Mouse (Mus musculus) forebrain, embryonic 13.5 days (tissue): ENCODE measurements around the gene Adgrd1. TPM values are rescaled to one million over a fixed set of nuclear protein-coding genes. Genes with fewer than 3 reads are reported as not detected.

Experiments
- ATAC-seq: fragments of 200-750 bp; cut with Nextera tagmentation; 2 replicates; pipeline ENCODE4 v1.8.0; 2017
- H3K27ac ChIP-seq: fragments of 300-500 bp; sonication (generic); 2 replicates; pipeline ENCODE4 v1.5.1; 2015; ENCODE audit warnings: inconsistent platforms, mild to moderate bottlenecking, moderate library complexity
- H3K27me3 ChIP-seq: fragments of 300-500 bp; sonication (generic); 2 replicates; pipeline ENCODE4 v1.6.1; 2015; ENCODE audit warnings: mild to moderate bottlenecking, inconsistent platforms
- H3K36me3 ChIP-seq: fragments of 300-500 bp; sonication (generic); 2 replicates; pipeline ENCODE4 v1.6.1; 2015; ENCODE audit warnings: mild to moderate bottlenecking, inconsistent platforms; ENCODE audit not compliant: poor library complexity, severe bottlenecking
- H3K4me1 ChIP-seq: fragments of 300-500 bp; sonication (generic); 2 replicates; pipeline ENCODE4 v1.6.1; 2015; ENCODE audit warnings: inconsistent platforms
- H3K4me2 ChIP-seq: fragments of 300-500 bp; sonication (generic); 2 replicates; pipeline ENCODE4 v1.6.1; 2015; ENCODE audit warnings: inconsistent platforms, mild to moderate bottlenecking, moderate library complexity
- H3K4me3 ChIP-seq: fragments of 300-500 bp; sonication (generic); 2 replicates; pipeline ENCODE4 v1.5.1; 2015; ENCODE audit warnings: mild to moderate bottlenecking, inconsistent platforms
- H3K9ac ChIP-seq: fragments of 300-500 bp; sonication (generic); 2 replicates; pipeline ENCODE4 v1.6.1; 2015; ENCODE audit warnings: mild to moderate bottlenecking, inconsistent platforms
- H3K9me3 ChIP-seq: fragments of 300-500 bp; sonication (generic); replicated peaks from 2 replicates; pipeline ENCODE4 v1.6.1; 2016; ENCODE audit warnings: inconsistent platforms
- WGBS: fragments of 180-500 bp; shearing (Covaris S2); methylation state at CpG from one replicate; pipeline ENCODE4 v1.1.7; 2015; 5-methylcytosine and 5-hydroxymethylcytosine counted together
- polyA plus RNA-seq: library from polyadenylated mRNA; unstranded; fragments of >200 nt; fragmentation: Nextera tagmentation; extraction: Ambion mirVana; gene quantifications from 2 replicates; pipeline ENCODE4 v1.2.1, GENCODE M21; 2015

The Adgrd1 gene
- polyA plus RNA-seq, 1 experiment from 2014 or later, result 0.09 TPM

- Histone ChIP-seq H3K9ac (no peak overlapping the region), H3K36me3 (no peaks in the 10 kb centered on the region), H3K4me2 (peak overlapping the region; percentile 33), H3K9me3 (0 out of 2 replicates have a peak, but pooled peaks cover 3% of the 10 kb centered on the region), H3K4me1 (peaks cover 17% of the 10 kb centered on the region), H3K4me3 (no peak overlapping the region), H3K27me3 (no peaks in the 10 kb centered on the region), H3K27ac (no peak overlapping the region)
- WGBS, result 15% methylated on average over 1 of the region's 3 CpGs
- ATAC-seq, result no peak
These were observed 121.6 kb downstream of the Adgrd1 start for GRCm38 (mm10) chr5:129218222-129218505.

GRCm38 (mm10) chr5:129218537-129218981, 122.0 kb downstream of the Adgrd1 start:
- H3K27ac ChIP-seq, result no peak overlapping the region
- no peak overlapping the region for H3K4me3 ChIP-seq
- no peaks in the 10 kb centered on the region for H3K36me3 ChIP-seq
- peak overlapping the region; percentile 11; the same call in 1 of the 2 replicates for H3K4me2 ChIP-seq
- 0 out of 2 replicates have a peak, but pooled peaks cover 3% of the 10 kb centered on the region for H3K9me3 ChIP-seq
- peaks cover 17% of the 10 kb centered on the region for H3K4me1 ChIP-seq
- no peaks in the 10 kb centered on the region for H3K27me3 ChIP-seq
- no peak overlapping the region for H3K9ac ChIP-seq
- 11% methylated on average over 8 of the region's 8 CpGs for WGBS
- no peak for ATAC-seq

GRCm38 (mm10) chr5:129219178-129219760, 122.7 kb downstream of the Adgrd1 start:
- Histone ChIP-seq H3K4me1 (peaks cover 17% of the 10 kb centered on the region), H3K4me3 (no peak overlapping the region), H3K27me3 (no peaks in the 10 kb centered on the region), H3K9ac (no peak overlapping the region), H3K4me2 (no peak overlapping the region), H3K9me3 (0 out of 2 replicates have a peak, but pooled peaks cover 3% of the 10 kb centered on the region), H3K36me3 (no peaks in the 10 kb centered on the region), H3K27ac (no peak overlapping the region)
- WGBS, result 87% methylated on average over 5 of the region's 5 CpGs
- ATAC-seq, result no peak

- no peaks in the 10 kb centered on the region for H3K27me3 ChIP-seq
- 72% methylated on average over 33 of the region's 33 CpGs for WGBS
- no peak for ATAC-seq
- no peak overlapping the region for H3K9ac ChIP-seq
- no peaks in the 10 kb centered on the region for H3K9me3 ChIP-seq
- H3K4me2 ChIP-seq, result peak overlapping the region; percentile 10; the same call in 1 of the 2 replicates
- H3K4me1 ChIP-seq, result no peaks in the 10 kb centered on the region
- no peaks in the 10 kb centered on the region for H3K36me3 ChIP-seq
- H3K4me3 ChIP-seq, result no peak overlapping the region
- no peak overlapping the region for H3K27ac ChIP-seq
These were observed 129.4 kb downstream of the Adgrd1 start for GRCm38 (mm10) chr5:129225810-129226450.

GRCm38 (mm10) chr5:129228171-129228570, 131.6 kb downstream of the Adgrd1 start:
- H3K9me3 ChIP-seq, result no peaks in the 10 kb centered on the region
- no peaks in the 10 kb centered on the region for H3K27me3 ChIP-seq
- 92% methylated on average over 2 of the region's 2 CpGs for WGBS
- no peaks in the 10 kb centered on the region for H3K36me3 ChIP-seq
- no peaks in the 10 kb centered on the region for H3K4me1 ChIP-seq
- no peak overlapping the region for H3K9ac ChIP-seq
- no peak overlapping the region for H3K27ac ChIP-seq
- no peak overlapping the region for H3K4me3 ChIP-seq
- no peak for ATAC-seq
- H3K4me2 ChIP-seq, result no peak overlapping the region

GRCm38 (mm10) chr5:129233301-129233700, 136.8 kb downstream of the Adgrd1 start:
- H3K4me1 ChIP-seq, result no peaks in the 10 kb centered on the region
- H3K9ac ChIP-seq, result no peak overlapping the region
- no peak overlapping the region for H3K27ac ChIP-seq
- no peaks in the 10 kb centered on the region for H3K27me3 ChIP-seq
- H3K4me3 ChIP-seq, result no peak overlapping the region
- H3K36me3 ChIP-seq, result no peaks in the 10 kb centered on the region
- 97% methylated on average over 4 of the region's 4 CpGs for WGBS
- H3K9me3 ChIP-seq, result no peaks in the 10 kb centered on the region
- ATAC-seq, result no peak
- no peak overlapping the region for H3K4me2 ChIP-seq

- H3K9me3 ChIP-seq, result no peaks in the 10 kb centered on the region
- H3K9ac ChIP-seq, result no peak overlapping the region
- ATAC-seq, result no peak
- no peaks in the 10 kb centered on the region for H3K36me3 ChIP-seq
- no peaks in the 10 kb centered on the region for H3K27me3 ChIP-seq
- WGBS, result 81% methylated on average over 7 of the region's 7 CpGs
- H3K4me2 ChIP-seq, result no peak overlapping the region
- no peak overlapping the region for H3K27ac ChIP-seq
- H3K4me1 ChIP-seq, result no peaks in the 10 kb centered on the region
- no peak overlapping the region for H3K4me3 ChIP-seq
These were observed 137.4 kb downstream of the Adgrd1 start for GRCm38 (mm10) chr5:129233881-129234432.

GRCm38 (mm10) chr5:129236366-129236765, 139.8 kb downstream of the Adgrd1 start:
- ATAC-seq, result no peak
- 84% methylated on average over 11 of the region's 11 CpGs for WGBS
- no peak overlapping the region for H3K4me2 ChIP-seq
- H3K36me3 ChIP-seq, result no peaks in the 10 kb centered on the region
- no peaks in the 10 kb centered on the region for H3K9me3 ChIP-seq
- H3K27me3 ChIP-seq, result no peaks in the 10 kb centered on the region
- H3K4me1 ChIP-seq, result no peaks in the 10 kb centered on the region
- no peak overlapping the region for H3K27ac ChIP-seq
- H3K9ac ChIP-seq, result no peak overlapping the region
- H3K4me3 ChIP-seq, result no peak overlapping the region

GRCm38 (mm10) chr5:129241865-129242264, 145.3 kb downstream of the Adgrd1 start:
- no peak overlapping the region for H3K4me3 ChIP-seq
- ATAC-seq, result no peak
- H3K36me3 ChIP-seq, result no peaks in the 10 kb centered on the region
- H3K4me1 ChIP-seq, result peaks cover 4% of the 10 kb centered on the region; the same call in 1 of the 2 replicates
- H3K9me3 ChIP-seq, result no peaks in the 10 kb centered on the region
- WGBS, result 88% methylated on average over 11 of the region's 11 CpGs
- no peaks in the 10 kb centered on the region for H3K27me3 ChIP-seq
- no peak overlapping the region for H3K9ac ChIP-seq
- H3K4me2 ChIP-seq, result no peak overlapping the region
- H3K27ac ChIP-seq, result no peak overlapping the region

- H3K9me3 ChIP-seq, result no peaks in the 10 kb centered on the region
- no peaks in the 10 kb centered on the region for H3K36me3 ChIP-seq
- no peak overlapping the region for H3K27ac ChIP-seq
- H3K4me3 ChIP-seq, result no peak overlapping the region
- H3K4me2 ChIP-seq, result no peak overlapping the region
- no peak overlapping the region for H3K9ac ChIP-seq
- WGBS, result 58% methylated on average over 3 of the region's 3 CpGs
- ATAC-seq, result no peak
- H3K4me1 ChIP-seq, result peaks cover 4% of the 10 kb centered on the region; the same call in 1 of the 2 replicates
- H3K27me3 ChIP-seq, result no peaks in the 10 kb centered on the region
These were observed 145.7 kb downstream of the Adgrd1 start for GRCm38 (mm10) chr5:129242265-129242664.

- no peak for ATAC-seq
- no peak overlapping the region for H3K4me2 ChIP-seq
- no peak overlapping the region for H3K27ac ChIP-seq
- no peak overlapping the region for H3K4me3 ChIP-seq
- no peaks in the 10 kb centered on the region for H3K36me3 ChIP-seq
- H3K9ac ChIP-seq, result no peak overlapping the region
- no peaks in the 10 kb centered on the region for H3K9me3 ChIP-seq
- peaks cover 4% of the 10 kb centered on the region; the same call in 1 of the 2 replicates for H3K4me1 ChIP-seq
- no peaks in the 10 kb centered on the region for H3K27me3 ChIP-seq
- WGBS, result 62% methylated on average over 4 of the region's 4 CpGs
These were observed 146.6 kb downstream of the Adgrd1 start for GRCm38 (mm10) chr5:129243120-129243519.

- no peaks in the 10 kb centered on the region for H3K36me3 ChIP-seq
- ATAC-seq, result no peak
- 52% methylated on average over 5 of the region's 5 CpGs for WGBS
- H3K27ac ChIP-seq, result no peak overlapping the region
- peaks cover 4% of the 10 kb centered on the region; the same call in 1 of the 2 replicates for H3K4me1 ChIP-seq
- H3K4me2 ChIP-seq, result no peak overlapping the region
- H3K4me3 ChIP-seq, result no peak overlapping the region
- no peaks in the 10 kb centered on the region for H3K9me3 ChIP-seq
- no peak overlapping the region for H3K9ac ChIP-seq
- no peaks in the 10 kb centered on the region for H3K27me3 ChIP-seq
These were observed 147.8 kb downstream of the Adgrd1 start for GRCm38 (mm10) chr5:129244392-129244791.
